Mouse (Mus musculus): ENCODE data around the gene Efcab3. TPM values are rescaled to one million over a fixed set of nuclear protein-coding genes. Genes with fewer than 3 reads are reported as not detected.

Efcab3 gene
- total RNA-seq, 1 experiment from 2014 or later, result 0.44 TPM

DNA sequence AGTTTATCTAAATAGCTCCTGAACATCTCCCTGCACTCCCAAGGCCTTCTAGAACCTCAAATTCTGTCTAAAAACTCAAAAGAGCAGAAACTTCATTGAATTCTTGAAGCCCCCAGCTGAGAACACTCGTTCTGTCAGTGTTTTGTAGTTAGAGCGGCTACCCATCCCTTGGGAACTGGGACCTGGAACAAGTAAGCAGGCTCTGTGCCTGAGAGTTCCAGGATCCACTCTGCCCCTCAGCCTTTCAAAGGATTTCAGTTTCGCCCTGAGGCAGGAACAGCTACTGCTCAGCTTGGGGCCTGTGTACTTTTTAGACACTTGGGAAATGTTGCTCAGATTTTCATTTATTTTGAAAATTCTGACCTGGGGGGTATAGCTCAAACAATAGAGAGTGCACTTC is 83.2 kb downstream of the Efcab3 start, which contains the start of gene Gm10842:
Gene Gm10842 (plus strand): TSS at position 301 of the 400 bp plus-strand sequence.
- DNase-seq, result no peak

DNA sequence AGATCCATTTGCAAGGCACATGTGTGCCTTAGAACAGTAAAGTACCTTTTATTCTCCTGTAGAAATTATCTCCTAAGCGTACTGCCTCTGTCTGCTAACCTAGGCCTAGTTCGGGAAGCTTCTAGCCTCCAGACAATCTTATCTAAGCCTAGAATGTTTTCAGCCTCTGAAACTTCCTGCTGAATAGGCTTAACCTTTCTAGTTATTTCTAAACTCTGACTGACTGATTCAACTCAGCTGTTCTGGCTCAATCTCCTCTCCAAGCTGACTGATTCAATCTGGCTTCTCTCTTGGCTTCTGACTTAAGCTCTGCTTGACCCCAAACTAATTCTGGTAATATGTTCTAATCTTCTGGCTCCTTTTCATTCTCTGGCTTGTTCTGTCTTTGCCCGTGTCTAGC is 86.0 kb downstream of the Efcab3 start:
- no peak for DNase-seq

DNA sequence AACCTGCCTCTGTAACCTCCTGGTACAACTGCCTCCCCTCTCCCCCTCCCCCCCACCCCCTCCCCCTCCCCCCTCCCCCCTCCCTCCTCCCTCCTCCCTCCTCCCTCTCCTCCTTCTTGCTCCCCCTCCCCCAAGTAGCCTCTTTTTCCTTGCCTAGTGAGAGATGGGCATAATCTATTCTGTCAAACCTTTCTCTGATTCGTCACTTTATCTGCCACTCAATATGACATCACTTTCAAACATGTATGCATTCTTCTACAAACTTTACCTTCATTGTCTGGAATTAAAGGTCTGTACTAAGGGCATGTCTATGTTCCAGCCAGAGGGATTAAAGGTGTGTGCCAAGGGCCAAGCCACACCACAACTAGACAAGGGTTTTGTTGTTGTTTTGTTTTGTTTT is 86.4 kb downstream of the Efcab3 start:
- no peak for DNase-seq

DNA sequence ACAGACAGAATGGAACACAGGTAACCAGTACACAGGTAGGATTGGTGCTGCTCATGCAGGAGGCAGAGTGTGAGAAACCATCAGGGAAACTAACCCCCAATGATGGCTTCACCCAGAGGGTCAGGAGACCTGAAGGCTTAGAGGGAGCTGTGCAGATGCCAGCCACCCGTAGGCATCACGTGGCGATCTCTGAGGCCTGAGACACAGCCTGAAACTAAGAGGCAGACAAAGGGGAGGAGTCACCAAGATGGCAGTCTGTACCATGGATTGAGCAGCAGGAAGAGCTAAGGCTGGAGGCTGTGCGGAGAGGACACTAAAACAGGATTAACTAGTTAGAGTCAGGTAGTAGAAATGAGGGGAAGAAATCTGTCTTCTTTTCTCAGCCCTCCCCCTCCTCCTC is 87.3 kb downstream of the Efcab3 start:
- no peak for DNase-seq

DNA sequence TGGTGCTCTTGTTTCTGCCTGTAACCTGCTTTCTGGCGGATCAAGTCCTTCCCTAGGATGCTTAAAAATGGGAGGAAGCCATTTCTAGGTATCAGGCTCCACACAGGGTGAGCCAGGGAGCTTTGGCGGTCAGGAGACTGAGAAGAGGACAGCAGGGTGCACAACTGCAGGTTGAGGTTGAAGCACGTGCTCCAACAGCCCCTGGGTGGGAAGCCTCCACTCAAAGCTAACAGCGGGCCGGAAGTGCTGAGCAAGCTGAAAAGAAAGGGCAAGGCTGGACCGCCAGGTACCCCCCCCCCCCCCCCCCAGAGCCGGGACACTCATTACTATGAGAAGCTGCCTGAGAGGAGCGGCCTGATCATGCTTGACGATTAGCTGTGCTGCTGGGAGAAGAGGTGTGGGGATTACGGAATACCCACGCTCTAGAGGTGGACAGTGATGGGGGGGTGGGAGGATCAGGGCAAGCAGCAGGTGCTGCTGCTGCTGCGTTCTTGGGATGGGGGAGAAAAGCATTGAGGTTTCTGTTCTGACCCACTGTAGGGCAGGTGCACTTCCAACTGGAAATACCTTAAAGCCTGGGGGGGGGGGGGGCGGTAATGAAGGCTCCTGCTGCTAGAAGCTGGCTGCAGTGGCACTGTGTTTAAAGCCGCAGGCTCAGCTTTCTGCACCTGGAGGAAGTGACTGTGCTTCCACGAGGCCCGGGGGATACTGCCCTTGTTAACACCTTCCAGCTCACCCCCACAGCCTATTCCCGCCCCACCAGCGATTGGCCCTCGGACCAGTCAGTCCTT is 88.0 kb downstream of the Efcab3 start:
- DNase-seq, result no peak

DNA sequence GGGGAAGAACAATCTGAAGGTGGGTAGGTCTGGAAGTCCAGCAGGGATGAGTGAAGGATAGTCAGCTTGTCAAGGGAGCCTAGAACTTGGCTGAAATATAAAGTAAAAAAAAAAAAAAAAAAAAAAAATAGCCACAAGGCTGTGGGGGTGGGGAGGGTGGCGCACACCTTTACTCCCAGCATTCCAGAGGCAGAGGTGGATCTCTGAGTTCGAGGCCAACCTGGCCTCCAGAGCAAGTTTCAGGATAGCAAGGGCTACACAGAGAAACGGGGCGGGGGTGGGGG is 88.6 kb downstream of the Efcab3 start:
- no peak for DNase-seq

DNA sequence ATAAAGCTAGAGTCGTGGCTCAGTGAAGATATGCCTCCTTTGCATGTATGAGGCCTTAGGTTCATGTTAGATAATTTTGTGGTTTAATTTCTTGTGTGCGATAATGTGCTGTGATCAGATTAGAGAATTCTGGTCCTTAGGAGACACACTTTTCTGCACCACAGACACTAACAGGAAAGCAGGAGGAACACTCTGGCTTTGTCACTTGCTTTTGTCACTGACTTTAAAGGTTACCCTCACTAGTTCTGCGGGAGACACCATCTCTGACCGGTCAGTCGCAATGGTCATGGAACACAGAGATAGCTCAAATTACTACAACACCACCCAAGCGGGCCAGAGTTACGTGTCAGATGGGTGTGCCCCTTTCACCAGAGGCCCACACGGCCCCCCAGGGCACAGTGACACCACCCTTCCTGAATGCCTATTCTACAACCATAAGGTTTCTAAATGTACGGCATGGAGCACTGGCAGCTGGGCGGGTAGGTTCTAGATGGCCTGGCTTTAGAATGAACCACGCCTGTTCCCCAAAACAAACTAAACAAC is 89.0 kb downstream of the Efcab3 start:
- DNase-seq, result no peak

DNA sequence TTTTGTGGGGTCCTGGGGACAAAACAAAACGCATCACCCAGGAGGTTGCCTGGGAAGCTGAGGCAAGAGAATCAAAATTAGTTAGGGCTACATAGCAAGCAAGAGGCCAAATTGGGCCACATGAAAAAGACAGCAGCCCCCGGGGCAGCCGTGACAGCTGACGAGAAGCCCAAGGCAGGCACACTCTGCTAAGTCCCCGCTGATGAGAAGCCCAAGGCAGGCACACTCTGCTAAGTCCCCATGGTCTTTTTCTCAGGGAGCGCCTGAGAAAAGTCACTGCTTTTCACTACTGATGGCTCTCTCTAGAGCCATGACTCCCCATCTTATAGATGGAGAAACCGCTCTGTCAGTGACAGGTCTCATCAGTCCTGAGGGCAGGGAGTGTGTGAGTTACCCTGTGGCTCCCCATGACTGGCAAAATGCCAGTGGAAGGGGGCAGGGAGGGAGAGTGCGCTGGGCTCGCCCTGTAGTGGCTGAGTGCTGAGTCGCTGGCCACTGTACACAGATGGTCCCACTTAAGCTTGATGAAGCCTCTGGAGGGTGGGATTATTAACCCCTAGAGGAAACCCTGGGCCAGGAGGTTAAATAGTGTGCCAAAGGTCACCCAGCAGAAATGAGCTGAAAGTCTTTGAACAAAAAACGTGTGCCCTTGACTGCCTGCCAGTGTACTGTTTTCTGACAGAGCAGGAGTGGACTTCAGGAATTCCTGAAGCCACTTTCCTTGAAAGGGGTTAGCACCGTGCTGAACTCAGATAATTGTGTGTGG is 89.9 kb downstream of the Efcab3 start:
- peak; percentile 85 for DNase-seq

DNA sequence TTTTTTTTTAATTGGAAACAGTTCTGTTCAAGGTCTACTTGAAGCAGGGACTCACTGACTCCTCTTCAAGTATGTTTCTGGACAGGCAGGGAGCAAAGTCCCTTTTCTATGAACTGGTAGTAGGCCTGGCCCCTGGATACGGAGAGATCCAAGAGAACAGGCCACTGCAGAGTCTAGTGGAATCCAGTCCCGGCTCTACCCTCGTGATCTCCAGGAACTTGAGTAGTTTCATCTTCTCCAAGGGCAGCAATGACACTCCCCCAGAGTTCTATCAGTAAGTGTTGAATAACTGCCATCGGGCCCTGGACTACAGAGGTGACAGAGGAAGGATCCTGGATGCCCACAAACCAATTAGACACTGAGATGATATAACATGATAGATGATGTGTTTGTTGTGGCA is 92.5 kb downstream of the Efcab3 start:
- no peak for DNase-seq

DNA sequence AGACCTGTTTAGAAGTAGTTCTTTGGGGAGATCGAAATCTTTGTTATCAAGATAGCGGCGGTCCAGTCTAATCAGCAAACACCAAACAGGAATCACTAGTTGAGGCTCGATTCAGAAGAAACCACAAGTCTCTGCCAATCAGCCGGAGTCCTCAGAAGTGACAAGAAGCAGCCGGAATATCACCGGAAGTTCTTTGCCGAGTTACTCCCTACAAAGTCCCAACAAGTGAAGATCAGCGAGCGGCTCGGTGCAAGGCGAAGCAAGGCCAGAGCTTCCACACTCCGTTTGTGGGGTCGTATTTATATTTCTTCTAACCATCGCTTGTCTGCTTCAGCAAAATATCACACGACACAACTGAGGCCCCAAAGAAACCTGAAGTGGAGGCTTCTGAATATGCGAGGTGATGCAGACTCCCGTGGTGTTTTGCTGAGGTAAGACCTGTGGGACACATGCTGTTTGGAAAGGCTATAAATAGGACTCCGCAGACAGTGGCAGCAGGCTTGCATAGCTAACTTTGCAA is 93.4 kb downstream of the Efcab3 start:
- DNase-seq, result no peak

DNA sequence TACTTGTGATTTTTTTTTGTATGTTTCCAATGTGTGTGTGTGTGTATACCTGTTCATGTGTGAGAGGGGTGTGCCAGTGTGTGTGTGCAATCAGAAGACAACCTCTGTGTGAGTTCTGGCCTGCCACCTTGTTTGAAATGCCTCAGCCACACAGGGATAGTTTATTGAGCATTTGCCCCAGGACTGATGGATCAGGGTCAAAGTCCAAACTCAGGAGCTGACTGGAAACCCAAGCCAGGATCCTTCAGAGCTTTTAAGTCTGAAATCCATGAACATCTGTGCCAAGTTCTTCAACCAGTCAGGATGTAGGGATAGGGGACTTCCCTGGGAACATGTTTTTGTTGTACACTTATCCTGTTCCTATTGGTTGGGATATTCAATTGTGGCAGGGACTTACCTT is 94.7 kb downstream of the Efcab3 start:
- DNase-seq, result no peak

DNA sequence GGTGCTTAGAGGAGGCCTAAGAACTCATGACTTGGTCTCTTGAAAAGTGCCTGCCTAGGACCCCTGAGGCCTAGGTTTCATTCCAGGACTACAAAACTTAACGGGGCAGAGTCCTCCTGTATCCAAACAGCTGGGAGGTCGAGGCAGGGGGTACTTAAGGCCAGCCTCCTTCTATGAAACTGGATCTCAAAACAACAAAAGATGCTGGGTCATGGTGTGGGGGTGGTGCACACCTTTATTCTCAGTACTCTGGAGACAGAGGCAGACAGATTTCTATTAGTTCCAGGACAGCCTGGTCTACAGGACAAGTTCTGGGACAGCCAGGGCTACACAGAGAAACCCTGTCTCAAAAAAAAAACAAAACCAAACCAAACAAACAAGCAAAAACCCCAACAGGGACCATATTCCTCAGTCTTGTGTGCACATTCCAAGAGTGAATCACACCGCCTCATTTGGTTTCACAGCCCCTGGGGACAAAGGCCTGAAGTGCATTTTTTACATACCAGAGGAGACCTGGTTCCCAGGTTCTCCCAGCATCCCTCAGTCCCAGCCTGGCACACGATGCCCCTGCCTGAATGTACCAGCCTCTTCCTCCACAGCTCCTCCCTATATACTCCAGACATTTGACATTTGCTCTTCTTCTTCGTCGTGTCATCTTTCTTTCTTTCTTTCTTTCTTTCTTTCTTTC is 96.4 kb downstream of the Efcab3 start:
- DNase-seq, result no peak

DNA sequence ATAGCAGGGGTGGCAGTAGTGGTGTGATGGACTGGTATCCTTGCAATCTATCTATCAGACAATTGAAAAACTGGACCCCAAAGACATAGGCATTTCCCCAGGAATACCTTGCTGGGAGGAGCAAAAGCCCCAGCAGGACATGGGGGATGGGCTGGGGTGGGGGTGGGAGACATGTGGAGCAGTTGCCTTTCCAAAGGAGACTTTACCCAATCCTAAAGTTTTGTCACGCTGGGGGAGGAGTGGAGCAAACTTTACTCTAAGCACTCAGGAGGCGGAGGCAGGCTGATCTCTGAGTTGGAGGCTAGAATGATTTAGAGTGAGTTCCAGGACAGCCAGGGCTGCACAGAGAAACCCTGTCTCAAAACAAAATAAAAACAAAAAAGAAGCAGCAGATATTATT is 98.0 kb downstream of the Efcab3 start:
- DNase-seq, result no peak

DNA sequence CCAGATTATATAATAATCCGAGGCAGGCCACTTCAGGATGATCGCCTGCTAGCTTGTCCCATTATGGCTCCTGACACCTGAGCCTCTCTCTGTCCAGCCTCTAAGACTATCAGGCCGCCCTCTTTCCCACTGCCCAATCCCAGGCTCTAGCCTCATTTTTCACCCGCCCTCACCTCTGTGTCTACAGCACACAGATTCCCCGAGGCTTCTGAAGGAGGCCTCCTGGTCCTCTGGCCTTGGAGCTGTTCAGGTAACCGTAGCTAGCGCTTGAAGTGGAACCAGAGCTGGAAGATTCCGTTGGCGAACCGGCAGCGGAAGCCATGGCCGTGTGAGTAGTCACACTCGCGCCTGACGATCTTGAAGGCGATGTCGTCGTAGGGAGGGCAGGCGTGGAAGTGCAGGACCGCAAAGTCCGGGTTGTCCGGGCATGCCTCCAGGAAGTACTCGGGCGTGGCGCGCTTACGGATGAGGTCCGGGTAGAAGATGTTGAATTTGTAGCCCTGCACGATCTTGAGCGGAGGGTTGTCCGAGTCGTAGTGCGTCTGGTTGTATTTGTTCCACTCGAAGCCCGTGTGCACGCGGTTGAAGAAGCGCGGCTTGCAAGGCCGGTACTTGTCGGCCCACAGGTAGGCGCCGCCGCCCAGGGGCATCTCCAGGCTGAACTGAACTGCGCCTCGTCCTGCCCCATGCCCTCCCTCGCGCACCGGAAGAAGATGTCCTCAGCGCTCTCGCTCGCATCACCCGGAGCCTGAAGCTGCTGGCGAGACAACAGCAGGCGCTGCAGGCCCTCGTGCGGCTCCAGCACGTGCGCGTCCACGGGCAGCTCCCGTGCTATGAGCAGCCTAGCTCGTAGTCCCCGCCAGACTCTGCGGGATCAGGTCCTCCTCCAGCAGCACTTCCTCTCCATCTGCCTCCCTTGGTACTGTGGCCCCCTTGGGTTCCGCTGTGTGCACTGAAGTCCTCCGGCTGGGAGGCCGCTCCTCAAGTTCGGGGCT is 101.4 kb downstream of the Efcab3 start:
- no peak for DNase-seq

DNA sequence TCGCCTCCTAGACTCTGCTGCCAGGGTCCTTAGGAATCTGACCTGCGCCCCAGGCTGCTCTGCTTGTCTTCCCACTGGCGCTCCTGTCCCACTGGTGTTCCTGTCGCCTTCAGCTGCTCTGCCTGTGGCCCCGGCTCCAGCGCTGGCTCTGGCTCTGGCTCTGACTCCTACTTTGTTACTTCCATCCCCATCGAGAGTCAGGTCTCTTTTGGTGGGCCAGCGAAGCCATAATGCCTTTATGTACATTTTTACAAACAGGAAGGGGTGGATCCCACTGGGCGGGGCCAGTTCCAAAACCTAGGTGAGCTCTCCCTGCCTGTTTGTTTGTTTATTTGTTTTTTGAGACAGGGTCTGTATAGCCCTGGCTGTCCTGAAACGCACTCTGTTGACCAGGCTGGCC is 103.4 kb downstream of the Efcab3 start:
- DNase-seq, result no peak

Other genes with a start within 250 kb of the Efcab3 start
- gene Mettl2, start 62.8 kb downstream of the Efcab3 start, total RNA-seq (2021), result 18.2 and 22.8 TPM in 2 replicates
- gene Gm10842, start 83.3 kb downstream of the Efcab3 start, total RNA-seq (2021), result not detected in 2 replicates
- gene Tlk2, start 115.2 kb downstream of the Efcab3 start, total RNA-seq (2021), result 43.5 and 52.3 TPM in 2 replicates
- 20.4 and 21.7 TPM in 2 replicates for gene Mrc2, start 229.1 kb downstream of the Efcab3 start, total RNA-seq (2021)